Mouse (Mus musculus): Measurements from ENCODE around the gene Sgsm1. TPM values are rescaled to one million over a fixed set of nuclear protein-coding genes. Genes with fewer than 3 reads are reported as not detected.

The Sgsm1 gene
- 1 to 10 TPM in 1 of 2 experiments, under 1 TPM in 1; 0.29 to 1.9 TPM for polyA plus RNA-seq (2017; shearing (Covaris generic))

DNA sequence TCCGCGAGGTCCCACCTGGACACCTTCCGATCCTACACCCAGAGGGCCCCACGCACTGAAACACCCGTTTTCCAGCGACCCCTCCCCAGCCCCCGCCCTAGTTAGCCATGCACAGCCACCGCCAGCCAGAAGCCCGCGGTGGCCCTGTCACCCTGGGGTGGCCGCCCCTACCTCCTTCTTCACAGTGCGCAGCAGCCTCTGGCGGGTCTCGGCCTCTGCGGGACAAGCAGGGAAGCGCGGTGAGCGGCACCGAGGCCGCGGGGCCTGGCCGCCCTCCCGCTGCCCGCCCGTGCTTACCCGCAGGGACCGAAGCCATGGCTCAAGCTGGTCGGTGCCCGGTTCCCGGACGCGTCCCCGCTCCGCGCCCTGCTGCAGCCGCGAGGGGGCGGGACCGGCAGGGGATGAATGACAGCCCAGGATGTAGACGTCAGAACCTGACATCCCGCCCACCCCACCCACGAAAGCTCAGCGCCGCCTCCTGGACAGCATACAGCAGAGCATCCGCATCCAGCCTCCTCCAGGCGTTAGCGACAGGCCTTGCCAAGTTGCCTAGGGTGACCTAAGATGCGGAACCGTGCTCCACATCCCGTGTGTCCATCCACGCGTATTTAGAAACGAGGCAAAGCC lies at the start of gene Sgsm1:
Sgsm1 (minus strand) TSS at position 410 of the 627 bp plus-strand sequence.

DNA sequence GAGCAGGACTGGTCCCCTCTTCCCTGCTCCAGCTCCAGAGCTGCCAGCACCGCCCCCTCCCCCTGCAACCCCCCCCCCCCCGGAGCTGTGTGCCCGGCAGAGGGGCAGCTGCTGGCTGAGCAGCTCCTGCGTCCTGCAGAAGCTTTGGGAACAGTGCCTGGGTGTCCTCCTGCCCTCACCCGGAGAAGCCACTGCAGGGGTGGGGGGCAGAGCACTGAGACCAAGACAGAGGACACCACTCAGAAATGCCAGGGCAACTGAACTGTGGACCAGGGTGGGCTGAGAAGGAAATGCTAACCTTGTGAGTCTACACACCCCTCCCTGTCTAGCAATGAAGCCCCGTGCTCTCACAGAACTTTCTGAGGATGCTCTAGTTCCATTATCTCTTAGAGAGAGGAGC lies 46.6 kb upstream of the Sgsm1 start, which contains the start of gene Aym1:
Aym1 (plus strand) TSS at position 109 of the 400 bp plus-strand sequence.

DNA sequence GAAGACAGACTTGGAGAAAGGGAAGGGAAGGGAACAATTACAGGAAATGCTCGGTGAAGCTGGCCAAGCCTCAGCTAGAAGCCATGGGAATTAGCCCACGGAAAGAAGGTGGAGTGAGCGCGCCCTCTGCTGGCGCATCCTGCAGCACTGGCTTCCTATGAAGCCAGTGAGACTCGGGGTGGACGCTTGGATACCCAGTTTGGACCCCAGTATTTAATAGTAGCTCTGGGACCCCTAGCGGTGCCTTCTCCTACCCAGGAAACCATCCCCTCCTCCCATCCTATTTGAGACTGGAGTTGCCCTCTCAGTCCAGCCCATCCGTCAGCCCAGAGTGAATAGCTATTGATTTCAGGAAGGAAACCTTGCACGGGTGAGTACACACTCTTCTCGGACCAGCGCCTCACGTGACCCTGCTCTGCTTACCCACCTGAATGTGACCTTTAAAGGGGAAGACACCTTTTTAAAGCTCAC lies 83.9 kb downstream of the Sgsm1 start, which contains the start of gene Tmem211:
Tmem211 (plus strand) TSS at position 278 of the 471 bp plus-strand sequence.

DNA sequence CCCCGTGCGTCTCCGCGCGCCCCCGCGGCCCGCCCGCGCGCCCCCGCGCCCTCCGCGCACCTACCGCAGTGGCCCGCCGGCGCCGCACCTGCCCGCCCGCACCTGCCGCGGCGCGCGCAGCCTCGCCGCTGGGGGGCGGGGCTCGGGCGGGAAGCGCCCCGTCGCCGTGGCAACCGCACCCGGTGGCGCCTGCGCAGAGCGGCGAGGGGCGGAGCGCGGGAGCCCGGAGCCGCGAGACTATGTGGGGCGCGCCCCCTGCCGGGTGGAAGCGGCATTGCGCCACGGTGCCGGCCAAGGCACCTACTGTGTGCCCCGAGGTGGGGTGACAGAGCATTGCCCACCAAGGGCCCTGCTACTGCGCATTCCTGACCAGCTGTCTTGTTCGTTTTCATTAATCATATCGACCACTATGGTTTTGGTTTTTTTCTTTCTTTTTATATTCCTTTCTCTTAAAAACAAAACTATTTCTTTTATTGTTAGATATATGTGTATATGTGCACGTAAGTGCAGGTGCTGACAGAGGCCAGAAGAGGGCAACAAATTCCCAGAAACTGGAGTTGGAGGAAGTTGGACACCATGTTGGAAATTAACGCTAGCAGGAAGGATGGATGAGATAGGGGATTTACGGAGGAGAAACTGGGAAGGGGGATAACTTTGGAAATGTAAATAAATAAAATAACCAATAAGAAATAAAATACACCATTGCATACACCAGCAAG lies 89.3 kb downstream of the Sgsm1 start, which contains the start of gene 2900026A02Rik:
2900026A02Rik (minus strand) TSS at position 90 of the 719 bp plus-strand sequence.

Other genes with a start within 250 kb of the Sgsm1 start
- under 1 TPM in 1 of 2 experiments, not detected in 1; 0.67 TPM for gene Crybb2, start 240.7 kb downstream of the Sgsm1 start, polyA plus RNA-seq (2017; shearing (Covaris generic))
- gene Crybb3, start 229.2 kb downstream of the Sgsm1 start, polyA plus RNA-seq (2017; shearing (Covaris generic)) = 1 to 10 TPM in 1 of 2 experiments, not detected in 1; 3.1 TPM
- gene 2900026A02Rik, start 89.5 kb downstream of the Sgsm1 start, polyA plus RNA-seq (2017; shearing (Covaris generic)) = 1 to 10 TPM; 3.0 to 4.4 TPM
- under 1 TPM; 0.14 to 0.21 TPM for gene Tmem211, start 83.9 kb downstream of the Sgsm1 start, polyA plus RNA-seq (2017; shearing (Covaris generic))
- under 1 TPM; 0.31 to 0.76 TPM for gene Aym1, start 46.5 kb upstream of the Sgsm1 start, polyA plus RNA-seq (2017; shearing (Covaris generic))
- 1 to 10 TPM; 1.5 to 6.7 TPM for gene Wscd2, start 179.5 kb upstream of the Sgsm1 start, polyA plus RNA-seq (2017; shearing (Covaris generic))

Data from inflammation-experienced regulatory T-cells (primary cell).